Mouse (Mus musculus) heart, adult 18-20 months (tissue): ENCODE results near the gene St6galnac1. TPM values are rescaled to one million over a fixed set of nuclear protein-coding genes. Genes with fewer than 3 reads are reported as not detected.
"Not testable (repeated sequence)": the region's sequence is repeated elsewhere in the genome, so short reads cannot be mapped to it uniquely, and the experiment has no call there.

ENCODE experiments used
- DNase-seq, 2 experiments: peaks; one replicate each; pipeline ENCODE4 v3.0.0; 2021 to 2022; ENCODE audit warnings: mixed read lengths in 1 of 2
- total RNA-seq, 2 experiments: library from RNA; stranded (reverse); gene quantifications; 2 replicates each; pipeline ENCODE4 v1.2.3; 2021

St6galnac1 gene
- total RNA-seq, 2 experiments from 2014 or later, result not detected

- no peak for DNase-seq
Measured at GRCm38 (mm10) chr11:116807526-116807925, 32.2 kb upstream of the St6galnac1 start.

- peak in 1 of 2 experiments; percentile 48 for DNase-seq
Measured at GRCm38 (mm10) chr11:116807116-116807515, 31.8 kb upstream of the St6galnac1 start.

GRCm38 (mm10) chr11:116806136-116807071, 31.1 kb upstream of the St6galnac1 start:
- peak; percentile 67 to 82 for DNase-seq

GRCm38 (mm10) chr11:116802709-116803108, 27.4 kb upstream of the St6galnac1 start:
- DNase-seq, result no peak

- DNase-seq, result no peak
Measured at GRCm38 (mm10) chr11:116801106-116801505, 25.8 kb upstream of the St6galnac1 start.

- peak; percentile 43 to 48 for DNase-seq
Measured at GRCm38 (mm10) chr11:116799364-116799763, 24.1 kb upstream of the St6galnac1 start.

GRCm38 (mm10) chr11:116784221-116784620, 8.9 kb upstream of the St6galnac1 start:
- no peak for DNase-seq

- no peak for DNase-seq
Measured at GRCm38 (mm10) chr11:116782737-116783145, 7.4 kb upstream of the St6galnac1 start.

- no peak for DNase-seq
Measured at GRCm38 (mm10) chr11:116773205-116773604, 2.1 kb downstream of the St6galnac1 start.

- DNase-seq, result no peak
Measured at GRCm38 (mm10) chr11:116769873-116770272, 5.4 kb downstream of the St6galnac1 start.

GRCm38 (mm10) chr11:116764946-116765345, 10.4 kb downstream of the St6galnac1 start:
- no peak for DNase-seq

GRCm38 (mm10) chr11:116764346-116764745, 11.0 kb downstream of the St6galnac1 start:
- DNase-seq, result no peak

GRCm38 (mm10) chr11:116755191-116755590, 20.1 kb downstream of the St6galnac1 start:
- peak; percentile 21 to 33 for DNase-seq

- DNase-seq, result peak; percentile 50 to 65
Measured at GRCm38 (mm10) chr11:116753674-116754470, 21.4 kb downstream of the St6galnac1 start.

- DNase-seq, result no peak
Measured at GRCm38 (mm10) chr11:116749733-116750132, 25.6 kb downstream of the St6galnac1 start.

GRCm38 (mm10) chr11:116748692-116749091, 26.6 kb downstream of the St6galnac1 start:
- DNase-seq, result not testable (repeated sequence)

- not testable (repeated sequence) for DNase-seq
Measured at GRCm38 (mm10) chr11:116746822-116747221, 28.5 kb downstream of the St6galnac1 start.

GRCm38 (mm10) chr11:116745457-116745856, 29.9 kb downstream of the St6galnac1 start:
- not testable (repeated sequence) for DNase-seq

GRCm38 (mm10) chr11:116738411-116738810, 36.9 kb downstream of the St6galnac1 start:
- no peak for DNase-seq

GRCm38 (mm10) chr11:116732536-116732935, 42.8 kb downstream of the St6galnac1 start:
- no peak for DNase-seq

- DNase-seq, result not testable (repeated sequence)
Measured at GRCm38 (mm10) chr11:116731060-116731580, 44.2 kb downstream of the St6galnac1 start.

- no peak for DNase-seq
Measured at GRCm38 (mm10) chr11:116729276-116730008, 45.9 kb downstream of the St6galnac1 start.
